Mouse (Mus musculus) intestine, postnatal 0 days (tissue): Measurements from ENCODE around the gene Spsb2. TPM values are rescaled to one million over a fixed set of nuclear protein-coding genes. Genes with fewer than 3 reads are reported as not detected.
"Not testable (repeated sequence)": the region's sequence is repeated elsewhere in the genome, so short reads cannot be mapped to it uniquely, and the experiment has no call there.

Source experiments
- ATAC-seq: fragments of 200-750 bp; cut with Nextera tagmentation; 2 replicates; pipeline ENCODE4 v1.8.0; 2017; ENCODE audit warnings: mild to moderate bottlenecking, moderate TSS enrichment, moderate library complexity
- H3K27ac ChIP-seq: fragments of 300-500 bp; sonication (generic); 2 replicates; pipeline ENCODE4 v1.5.1; 2014; ENCODE audit warnings: mild to moderate bottlenecking, low read depth, low read length, moderate library complexity
- H3K27me3 ChIP-seq: fragments of 300-500 bp; sonication (generic); replicated peaks from 2 replicates; pipeline ENCODE4 v1.6.1; 2014; ENCODE audit warnings: low read length, mixed read lengths; ENCODE audit not compliant: control insufficient read depth, insufficient read depth
- H3K36me3 ChIP-seq: fragments of 300-500 bp; sonication (generic); 2 replicates; pipeline ENCODE4 v1.6.1; 2014; ENCODE audit warnings: mild to moderate bottlenecking, moderate library complexity; ENCODE audit not compliant: control insufficient read depth, insufficient read depth
- H3K4me1 ChIP-seq: fragments of 300-500 bp; sonication (generic); replicated peaks from 2 replicates; pipeline ENCODE4 v1.6.1; 2014; ENCODE audit warnings: antibody characterized with exemption, low read length, mixed read lengths; ENCODE audit not compliant: control insufficient read depth, insufficient read depth
- H3K4me2 ChIP-seq: fragments of 300-500 bp; sonication (generic); replicated peaks from 2 replicates; pipeline ENCODE4 v1.6.1; 2014; ENCODE audit warnings: low read depth, mild to moderate bottlenecking, moderate library complexity
- H3K4me3 ChIP-seq: fragments of 300-500 bp; sonication (generic); 2 replicates; pipeline ENCODE4 v1.5.1; 2014; ENCODE audit warnings: low read depth, low read length
- H3K9ac ChIP-seq: fragments of 300-500 bp; sonication (generic); 2 replicates; pipeline ENCODE4 v1.6.1; 2014; ENCODE audit warnings: mild to moderate bottlenecking, low read depth, low read length
- H3K9me3 ChIP-seq: fragments of 300-500 bp; sonication (generic); 2 replicates; pipeline ENCODE4 v1.6.1; 2016; ENCODE audit warnings: mixed run types; ENCODE audit not compliant: control insufficient read depth
- CTCF ChIP-seq: sonication (generic); IDR thresholded peaks from 2 replicates; pipeline ENCODE4 v1.5.1; 2016; ENCODE audit warnings: low read depth, mild to moderate bottlenecking, control low read depth, antibody characterized with exemption, moderate library complexity
- WGBS: fragments of 180-500 bp; shearing (Covaris S2); extraction: QIAGEN DNeasy Blood & Tissue Kit; methylation state at CpG from one replicate; pipeline ENCODE4 v1.1.7; 2014; 5-methylcytosine and 5-hydroxymethylcytosine counted together
- polyA plus RNA-seq: library from polyadenylated mRNA; unstranded; fragments of >200 nt; fragmentation: Nextera tagmentation; extraction: Ambion mirVana; gene quantifications from 2 replicates; pipeline ENCODE4 v1.2.1, GENCODE M21; 2015

Spsb2 gene
- polyA plus RNA-seq, 1 experiment from 2014 or later: 57.7 TPM

- H3K27ac ChIP-seq: peak overlapping the region; percentile 95
- peak overlapping the region; percentile 73 for H3K9ac ChIP-seq
- peaks cover 17% of the 10 kb centered on the region for H3K4me1 ChIP-seq
- TF ChIP-seq CTCF: no peak
- no peaks in the 10 kb centered on the region for H3K9me3 ChIP-seq
- WGBS: 36% methylated on average over 14 of the region's 14 CpGs
- no peaks in the 10 kb centered on the region for H3K27me3 ChIP-seq
- peak overlapping the region; percentile 64 for H3K4me3 ChIP-seq
- no peak for ATAC-seq
- peaks cover 26% of the 10 kb centered on the region; the same call in 1 of the 2 replicates for H3K36me3 ChIP-seq
- peak overlapping the region; percentile 95 for H3K4me2 ChIP-seq
Measured at GRCm38 (mm10) chr6:124809775-124810538, 1.5 kb downstream of the Spsb2 start.

DNA sequence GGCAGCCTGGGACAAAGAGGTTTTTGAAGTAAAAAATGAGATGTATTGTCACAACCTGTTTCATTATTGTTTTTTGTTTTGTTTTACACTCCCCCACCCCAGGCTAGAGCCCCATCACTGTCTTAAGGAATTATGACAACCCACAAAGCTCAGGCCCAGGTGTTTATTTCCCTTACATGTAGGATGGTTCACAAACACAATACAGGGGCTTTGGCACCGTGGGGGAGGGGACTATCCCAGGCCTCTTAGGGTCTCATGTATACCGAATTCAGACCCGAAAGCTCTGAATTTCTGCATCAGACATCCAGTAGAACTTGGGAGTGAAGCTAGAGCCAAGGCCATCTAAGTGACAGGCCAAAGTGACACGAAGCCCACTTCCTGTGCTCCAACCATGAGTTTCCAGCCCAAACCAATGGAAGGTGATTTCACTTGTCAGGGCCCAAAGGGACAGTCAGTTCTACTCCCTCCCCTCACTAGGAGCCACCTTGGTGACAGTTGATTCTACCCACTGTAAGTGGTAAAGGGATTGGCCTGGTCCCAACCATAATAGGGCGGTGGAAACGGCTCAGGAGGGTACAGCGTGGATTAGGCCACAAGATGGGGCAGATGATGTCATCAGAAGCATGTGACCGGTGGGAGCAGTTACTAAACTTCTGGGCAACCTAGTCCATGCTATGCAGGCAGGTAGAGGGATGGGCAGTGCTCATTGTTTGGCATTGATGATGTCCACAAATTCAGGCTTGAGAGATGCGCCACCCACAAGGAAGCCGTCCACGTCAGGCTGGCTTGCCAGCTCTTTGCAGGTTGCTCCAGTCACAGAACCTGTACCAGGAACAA, 2.3 kb downstream of the Spsb2 start:
- not testable (repeated sequence) for H3K27me3 ChIP-seq, H3K9me3 ChIP-seq, H3K27ac ChIP-seq, H3K9ac ChIP-seq, ATAC-seq
- peaks cover 32% of the 10 kb centered on the region; the same call in 1 of the 2 replicates for H3K36me3 ChIP-seq
- H3K4me3 ChIP-seq: 0 out of 2 replicates have a peak overlapping the region, but pooled peaks have one; percentile 64
- H3K4me1 ChIP-seq: peaks cover 17% of the 10 kb centered on the region
- H3K4me2 ChIP-seq: peak overlapping the region; percentile 95
- 77% methylated on average over 11 of the region's 11 CpGs for WGBS

GRCm38 (mm10) chr6:124811403-124811665, 2.9 kb downstream of the Spsb2 start:
- no peak overlapping the region for H3K4me2 ChIP-seq
- H3K9me3 ChIP-seq: no peaks in the 10 kb centered on the region

GRCm38 (mm10) chr6:124811701-124812560, 3.5 kb downstream of the Spsb2 start:
- peak overlapping the region; percentile 88; the same call in 1 of the 2 replicates for H3K27ac ChIP-seq
- ATAC-seq: no peak
- TF ChIP-seq CTCF: no peak

More at GRCm38 (mm10) chr6:124811403-124811665, 2.9 kb downstream of the Spsb2 start:
- Histone ChIP-seq H3K9ac (no peak overlapping the region), H3K36me3 (peaks cover 37% of the 10 kb centered on the region; the same call in 1 of the 2 replicates), H3K4me1 (peaks cover 17% of the 10 kb centered on the region), H3K27me3 (no peaks in the 10 kb centered on the region), H3K27ac (peak overlapping the region; percentile 88; the same call in 1 of the 2 replicates), H3K4me3 (no peak overlapping the region)
- no peak for ATAC-seq
- WGBS: 64% methylated on average over 4 of the region's 4 CpGs
- no peak for TF ChIP-seq CTCF

GRCm38 (mm10) chr6:124812848-124813247, 4.4 kb downstream of the Spsb2 start:
- no peak for TF ChIP-seq CTCF
- Histone ChIP-seq H3K4me3 (peak overlapping the region; percentile 59), H3K27ac (peak overlapping the region; percentile 88; the same call in 1 of the 2 replicates), H3K4me2 (peak overlapping the region; percentile 70), H3K4me1 (peaks cover 13% of the 10 kb centered on the region; the same call in 1 of the 2 replicates), H3K9me3 (no peaks in the 10 kb centered on the region), H3K36me3 (peaks cover 51% of the 10 kb centered on the region), H3K9ac (peak overlapping the region; percentile 68), H3K27me3 (no peaks in the 10 kb centered on the region)
- WGBS: 8% methylated on average over 9 of the region's 9 CpGs
- no peak for ATAC-seq

More at GRCm38 (mm10) chr6:124811701-124812560, 3.5 kb downstream of the Spsb2 start:
- Histone ChIP-seq H3K9me3 (no peaks in the 10 kb centered on the region), H3K27me3 (no peaks in the 10 kb centered on the region), H3K4me1 (peaks cover 17% of the 10 kb centered on the region), H3K4me3 (peak overlapping the region; percentile 59), H3K9ac (peak overlapping the region; percentile 31; the same call in 1 of the 2 replicates), H3K36me3 (peaks cover 42% of the 10 kb centered on the region; the same call in 1 of the 2 replicates), H3K4me2 (peak overlapping the region; percentile 70)
- WGBS: 60% methylated on average over 24 of the region's 24 CpGs
